Mouse (Mus musculus) thymus, adult 2 months (tissue): Measurements from ENCODE around the gene Lcat. TPM values are rescaled to one million over a fixed set of nuclear protein-coding genes. Genes with fewer than 3 reads are reported as not detected.
A peak's percentile ranks its signal among the peaks of the same experiment; 100 is the strongest.

Experiments
- DNase-seq: peaks from one replicate; pipeline ENCODE4 v3.0.0; 2021
- H3K27ac ChIP-seq: fragments of 200-500 bp; 2 replicates; pipeline ENCODE4 v1.5.1; 2012; ENCODE audit warnings: low read length, control low read depth; ENCODE audit not compliant: control insufficient read depth, insufficient read depth
- H3K27me3 ChIP-seq: fragments of 200-500 bp; 2 replicates; pipeline ENCODE4 v1.6.1; 2012; ENCODE audit warnings: mild to moderate bottlenecking, low read length, moderate library complexity, mixed read lengths; ENCODE audit not compliant: control insufficient read depth, insufficient read depth
- H3K36me3 ChIP-seq: fragments of 200-500 bp; 2 replicates; pipeline ENCODE4 v1.6.1; 2012; ENCODE audit warnings: mild to moderate bottlenecking, low read length, moderate library complexity; ENCODE audit not compliant: control insufficient read depth, insufficient read depth
- H3K4me1 ChIP-seq: fragments of 200-500 bp; replicated peaks from 2 replicates; pipeline ENCODE4 v1.6.1; 2012; ENCODE audit warnings: low read length; ENCODE audit not compliant: control insufficient read depth, insufficient read depth
- H3K4me3 ChIP-seq: fragments of 200-500 bp; 2 replicates; pipeline ENCODE4 v1.5.1; 2012; ENCODE audit warnings: mild to moderate bottlenecking, low read length, control low read depth, moderate library complexity; ENCODE audit not compliant: control insufficient read depth, insufficient read depth
- CTCF ChIP-seq: fragments of 200-500 bp; IDR thresholded peaks from 2 replicates; pipeline ENCODE4 v1.5.1; 2012; ENCODE audit warnings: mild to moderate bottlenecking, control low read depth, low read length, moderate library complexity, borderline replicate concordance; ENCODE audit not compliant: control insufficient read depth, poor library complexity, insufficient read depth; ENCODE audit errors: extremely low read depth
- POLR2A ChIP-seq: fragments of 200-500 bp; IDR thresholded peaks from 2 replicates; pipeline ENCODE4 v1.6.1; 2012; ENCODE audit warnings: mild to moderate bottlenecking, low read length, control low read depth, moderate library complexity; ENCODE audit not compliant: control insufficient read depth, poor library complexity, insufficient read depth; ENCODE audit errors: extremely low read depth
- WGBS: fragments of 180-500 bp; shearing (Covaris S2); methylation state at CpG from one replicate; pipeline ENCODE4 v1.1.7; 2018; 5-methylcytosine and 5-hydroxymethylcytosine counted together
- polyA plus RNA-seq: library from polyadenylated mRNA; depleted of rRNA; stranded (reverse); fragments of >200 nt; gene quantifications from 2 replicates; pipeline ENCODE4 v1.2.3, GENCODE M21; 2012

Gene Lcat
- polyA plus RNA-seq, 1 experiment = 5.3 TPM

- Histone ChIP-seq H3K27me3 (no peaks in the 10 kb centered on the region), H3K4me3 (no peak overlapping the region), H3K4me1 (no peaks in the 10 kb centered on the region), H3K36me3 (peaks cover 4% of the 10 kb centered on the region; the same call in 1 of the 2 replicates), H3K27ac (no peak overlapping the region)
- TF ChIP-seq CTCF (no peak), POLR2A (no peak)
- WGBS = 85% methylated on average over 4 of the region's 4 CpGs
- DNase-seq = no peak
Measured at GRCm38 (mm10) chr8:105956556-105956955, 13.4 kb upstream of the Lcat start.

- Histone ChIP-seq H3K27me3 (no peaks in the 10 kb centered on the region), H3K36me3 (peaks cover 15% of the 10 kb centered on the region), H3K4me1 (no peaks in the 10 kb centered on the region), H3K4me3 (no peak overlapping the region), H3K27ac (no peak overlapping the region)
- TF ChIP-seq CTCF (no peak), POLR2A (no peak)
- WGBS = 87% methylated on average over 7 of the region's 7 CpGs
- no peak for DNase-seq
Measured at GRCm38 (mm10) chr8:105951057-105951659, 8.0 kb upstream of the Lcat start.

- Histone ChIP-seq H3K36me3 (peaks cover 23% of the 10 kb centered on the region), H3K4me1 (no peaks in the 10 kb centered on the region), H3K4me3 (no peak overlapping the region), H3K27me3 (no peaks in the 10 kb centered on the region), H3K27ac (no peak overlapping the region)
- DNase-seq = no peak
- no peak for TF ChIP-seq POLR2A
- no peak for TF ChIP-seq CTCF
- 88% methylated on average over 10 of the region's 10 CpGs for WGBS
Measured at GRCm38 (mm10) chr8:105949350-105949749, 6.2 kb upstream of the Lcat start.

GRCm38 (mm10) chr8:105942542-105942941 lies 640 bp downstream of the Lcat start:
- WGBS = 98% methylated on average over 5 of the region's 5 CpGs
- Histone ChIP-seq H3K4me3 (no peak overlapping the region), H3K4me1 (peaks cover 11% of the 10 kb centered on the region), H3K36me3 (peaks cover 14% of the 10 kb centered on the region), H3K27ac (no peak overlapping the region), H3K27me3 (no peaks in the 10 kb centered on the region)
- TF ChIP-seq CTCF = no peak
- no peak for TF ChIP-seq POLR2A
- no peak for DNase-seq

GRCm38 (mm10) chr8:105942026-105942425 lies 1.2 kb downstream of the Lcat start:
- no peak overlapping the region for H3K27ac ChIP-seq
- 95% methylated on average over 11 of the region's 11 CpGs for WGBS
- TF ChIP-seq POLR2A (no peak), CTCF (no peak)

GRCm38 (mm10) chr8:105938306-105938669 lies 4.9 kb downstream of the Lcat start, which contains the start of gene Psmb10:
Gene Psmb10, minus strand, starts transcription at chr8:105938444.
- TF ChIP-seq POLR2A (no peak), CTCF (no peak)
- Histone ChIP-seq H3K27ac (peak within 1 kb of the TSS; percentile 91), H3K27me3 (no peaks in the 10 kb centered on the region), H3K36me3 (no peaks in the 10 kb centered on the region), H3K4me1 (peaks cover 15% of the 10 kb centered on the region), H3K4me3 (peak within 1 kb of the TSS; percentile 87)
- DNase-seq = peak; percentile 49
- 6% methylated on average over 4 of the region's 4 CpGs for WGBS

More at GRCm38 (mm10) chr8:105942026-105942425, 1.2 kb downstream of the Lcat start:
- Histone ChIP-seq H3K36me3 (peaks cover 12% of the 10 kb centered on the region), H3K4me3 (no peak overlapping the region), H3K4me1 (peaks cover 11% of the 10 kb centered on the region), H3K27me3 (no peaks in the 10 kb centered on the region)
- DNase-seq = no peak

- H3K27ac ChIP-seq = peak overlapping the region; percentile 91
- TF ChIP-seq POLR2A (peak; percentile 24; the same call in 1 of the 2 replicates), CTCF (no peak)
- H3K4me3 ChIP-seq = peak overlapping the region; percentile 87
- no peaks in the 10 kb centered on the region for H3K36me3 ChIP-seq
- peak; percentile 58 for DNase-seq
- WGBS = 0% methylated on average over 33 of the region's 33 CpGs
- H3K27me3 ChIP-seq = no peaks in the 10 kb centered on the region
- peaks cover 15% of the 10 kb centered on the region for H3K4me1 ChIP-seq
Measured at GRCm38 (mm10) chr8:105937496-105938305, 5.5 kb downstream of the Lcat start.
